Mouse (Mus musculus) frontal cortex, postnatal 36 days (tissue): ENCODE data around the gene Sarnp.

ENCODE experiments used
- DNase-seq, 2 experiments: peaks; one replicate each; pipeline ENCODE4 v3.0.0; 2022; ENCODE audit warnings: low spot score in 2 of 2

The Sarnp gene

GRCm38 (mm10) chr10:128817033-128817432, at the start of gene Sarnp:
Sarnp (plus strand) TSS chr10:128817333.
- DNase-seq = no peak

- no peak for DNase-seq
Measured at GRCm38 (mm10) chr10:128772895-128773294, 44.2 kb upstream of the Sarnp start.

DNA sequence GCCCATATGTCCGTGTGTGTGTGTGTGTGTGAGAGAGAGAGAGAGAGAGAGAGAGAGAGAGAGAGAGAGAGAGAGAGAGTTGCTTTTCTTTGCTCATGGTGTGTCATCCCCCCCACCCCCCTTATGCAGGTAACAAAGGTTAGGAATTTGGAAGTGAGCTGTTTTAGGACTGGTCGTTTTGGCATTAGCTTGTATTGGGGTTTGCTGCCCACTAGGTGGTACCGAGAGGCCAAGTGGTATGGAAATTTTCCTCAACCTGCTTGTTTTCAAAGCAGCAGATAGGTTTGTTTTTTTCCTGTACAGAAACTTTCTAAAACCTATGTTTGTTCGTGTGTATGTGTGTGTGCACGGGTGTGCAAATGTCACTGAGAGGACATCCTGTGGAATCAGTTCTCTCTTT, 43.4 kb upstream of the Sarnp start:
- DNase-seq = no peak

- DNase-seq = no peak
Measured at GRCm38 (mm10) chr10:128778441-128778840, 38.7 kb upstream of the Sarnp start.

GRCm38 (mm10) chr10:128779011-128779795, 37.9 kb upstream of the Sarnp start:
- no peak for DNase-seq

DNA sequence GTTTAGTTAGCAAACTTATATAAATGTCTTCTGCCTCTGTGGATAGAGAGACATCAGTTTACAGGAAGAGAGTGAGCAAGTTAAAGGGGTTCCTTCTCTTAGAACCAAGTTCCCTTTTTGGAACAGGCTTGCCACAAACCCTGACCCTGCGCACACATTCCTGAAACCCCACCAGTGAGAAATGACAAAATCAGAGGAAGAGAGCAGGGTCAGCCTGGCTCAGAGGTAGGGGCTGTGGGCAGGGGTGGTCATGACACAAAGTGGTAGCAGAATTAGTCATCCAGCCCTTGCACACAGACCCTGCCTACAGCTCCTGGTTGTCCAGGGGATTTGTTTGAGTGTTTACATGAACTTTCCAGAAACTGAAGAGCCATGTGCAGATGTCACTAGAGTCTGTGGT, 36.9 kb upstream of the Sarnp start:
- no peak for DNase-seq

- no peak for DNase-seq
Measured at GRCm38 (mm10) chr10:128790398-128791124, 26.6 kb upstream of the Sarnp start, which contains the start of gene Mmp19. Mmp19 (plus strand) TSS chr10:128790910.

GRCm38 (mm10) chr10:128792041-128792440, 25.1 kb upstream of the Sarnp start:
- no peak for DNase-seq

GRCm38 (mm10) chr10:128793258-128793657, 23.9 kb upstream of the Sarnp start:
- no peak for DNase-seq

DNA sequence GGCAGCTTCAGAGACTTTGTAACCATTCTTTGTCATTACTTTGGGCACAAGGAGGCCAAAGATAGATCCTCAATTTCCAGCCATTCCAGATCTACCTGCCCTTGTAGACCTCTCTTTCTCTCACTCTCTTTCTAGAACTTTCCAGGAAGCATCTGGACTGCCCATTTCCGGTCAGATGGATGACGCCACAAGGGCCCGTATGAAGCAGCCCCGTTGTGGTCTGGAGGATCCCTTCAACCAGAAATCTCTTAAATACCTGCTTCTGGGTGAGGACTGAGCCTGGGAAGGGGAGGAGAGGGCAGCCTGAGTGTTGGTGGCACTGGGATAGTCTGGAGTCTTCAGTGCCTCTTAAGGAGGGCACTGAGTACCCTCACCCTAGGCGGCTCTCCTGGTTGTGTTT, 22.7 kb upstream of the Sarnp start:
- no peak for DNase-seq

DNA sequence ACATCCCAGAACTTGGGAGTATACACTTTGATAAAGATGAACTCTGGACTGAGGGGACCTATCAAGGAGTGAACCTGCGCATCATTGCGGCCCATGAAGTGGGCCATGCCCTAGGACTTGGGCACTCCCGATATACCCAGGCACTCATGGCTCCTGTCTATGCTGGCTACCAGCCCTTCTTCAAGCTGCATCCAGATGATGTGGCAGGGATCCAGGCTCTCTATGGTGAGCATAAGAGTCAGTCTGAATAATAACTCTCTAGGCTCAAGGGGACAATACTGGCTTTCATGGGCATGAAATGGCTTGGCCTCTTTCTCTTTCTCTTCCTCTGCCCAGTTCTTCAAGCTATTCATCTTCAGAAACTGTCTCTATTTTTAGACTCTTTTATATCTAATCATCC, 21.6 kb upstream of the Sarnp start:
- no peak for DNase-seq

GRCm38 (mm10) chr10:128798676-128799075, 18.5 kb upstream of the Sarnp start:
- no peak for DNase-seq

GRCm38 (mm10) chr10:128801981-128802495, 15.1 kb upstream of the Sarnp start:
- DNase-seq = no peak

DNA sequence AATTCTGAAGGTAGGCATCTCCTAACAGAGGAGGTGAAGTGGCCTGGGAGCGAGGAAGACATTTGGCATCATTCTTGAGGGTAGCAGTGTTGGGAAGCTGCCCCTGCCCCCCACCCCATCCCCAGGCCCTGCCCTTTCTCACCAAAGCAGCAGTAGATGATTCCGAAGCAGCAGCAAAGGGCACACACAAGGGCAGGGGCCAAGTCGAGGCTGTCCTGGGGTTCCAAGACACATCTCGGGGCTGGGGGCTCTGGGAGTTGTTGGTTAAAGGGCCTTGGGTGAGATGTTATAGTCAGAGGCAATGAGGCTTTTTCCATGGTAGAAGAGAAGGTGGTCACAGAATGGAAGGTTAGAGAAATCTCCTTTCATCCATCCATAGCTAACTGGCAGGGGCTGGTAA, 14.2 kb upstream of the Sarnp start:
- no peak for DNase-seq

DNA sequence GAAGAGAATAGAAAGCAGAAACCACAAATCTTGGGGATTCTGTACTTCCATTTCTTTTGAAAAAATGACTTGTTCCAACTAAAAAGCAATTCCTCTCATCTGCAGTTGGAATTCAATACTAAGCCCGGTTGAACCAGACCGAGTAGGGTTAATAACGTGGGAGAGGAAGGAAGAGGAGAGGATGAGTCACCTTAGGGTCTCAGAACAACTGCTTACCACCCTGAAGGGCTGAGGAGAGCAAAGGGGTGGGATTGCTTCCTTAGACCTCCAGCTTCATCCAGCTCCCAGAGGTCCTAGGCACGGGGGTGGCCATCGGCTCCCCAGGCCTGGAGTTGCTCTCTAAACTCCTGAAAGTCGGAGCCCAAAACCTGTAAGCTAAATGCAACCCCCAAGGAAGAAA, 13.8 kb upstream of the Sarnp start:
- no peak for DNase-seq

DNA sequence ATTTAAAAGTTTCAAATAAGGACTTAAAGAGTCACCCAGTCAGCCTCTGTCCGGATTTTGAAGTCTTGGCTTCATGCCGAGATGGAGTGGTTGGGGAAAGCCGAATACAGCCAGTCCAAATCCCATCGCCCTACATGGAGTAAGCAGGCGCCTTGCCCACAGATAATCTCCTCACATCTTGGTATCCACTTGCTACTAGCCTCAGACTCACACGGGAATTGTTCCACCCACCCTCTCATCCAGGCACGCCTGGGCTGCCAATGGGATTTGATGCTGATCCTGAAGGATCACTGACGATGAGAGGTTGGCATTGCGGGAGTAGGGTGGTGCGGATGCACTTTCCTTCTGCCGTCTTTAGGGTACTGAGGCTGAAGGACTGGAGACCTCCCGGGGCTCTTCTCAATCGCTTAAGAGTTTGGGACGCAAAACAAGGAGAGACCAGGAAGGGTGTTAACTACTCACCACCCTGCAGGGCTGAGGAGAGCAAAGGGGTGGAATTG, 13.3 kb upstream of the Sarnp start, which contains the start of gene Dnajc14:
Gene Dnajc14, plus strand, starts transcription at position 292 of the 500 bp plus-strand sequence.
- peak; percentile 66 to 80 for DNase-seq

DNA sequence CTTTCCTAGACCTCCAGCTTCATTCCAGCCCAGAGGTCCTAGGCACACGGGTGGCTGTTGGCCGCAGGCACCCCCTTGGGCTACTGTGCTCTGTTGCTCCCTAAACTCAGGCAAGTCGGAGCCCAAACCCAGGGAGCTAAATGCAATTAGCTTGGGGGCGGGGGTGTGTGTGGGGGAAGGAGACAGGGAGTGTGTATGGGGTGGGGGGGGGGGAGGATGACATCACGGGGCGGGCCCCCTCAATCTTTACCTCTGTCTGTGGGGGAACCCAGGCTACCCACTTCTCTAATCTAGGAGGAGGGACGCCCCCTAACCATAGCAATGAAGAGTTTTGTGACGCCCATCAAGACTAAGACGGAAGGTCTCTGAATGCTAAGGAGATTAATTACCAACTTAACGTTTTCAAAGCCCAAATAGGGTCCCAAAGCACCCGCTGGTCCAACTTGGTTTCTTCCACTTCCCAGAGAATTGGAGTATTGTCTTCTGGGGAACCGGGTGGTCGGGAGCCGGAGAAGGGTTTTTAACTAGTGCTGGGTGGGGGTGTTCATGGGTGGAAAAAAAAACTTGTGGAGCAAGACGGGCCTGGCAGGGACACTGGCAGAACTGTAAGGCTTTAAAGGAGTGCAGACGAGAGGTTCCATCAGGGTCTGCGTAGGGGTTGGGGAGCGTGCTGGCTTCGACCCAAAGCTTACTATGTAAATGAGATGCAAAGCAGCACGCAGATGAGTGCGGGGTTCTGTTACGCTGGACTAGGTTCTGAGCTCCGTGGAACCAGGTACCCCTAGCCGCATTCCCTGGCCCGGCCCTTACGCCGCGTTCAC, 12.7 kb upstream of the Sarnp start, which contains the start of gene Tmem198b:
Gene Tmem198b, minus strand, starts transcription at position 100 of the 821 bp plus-strand sequence.
- peak; percentile 78 for DNase-seq

DNA sequence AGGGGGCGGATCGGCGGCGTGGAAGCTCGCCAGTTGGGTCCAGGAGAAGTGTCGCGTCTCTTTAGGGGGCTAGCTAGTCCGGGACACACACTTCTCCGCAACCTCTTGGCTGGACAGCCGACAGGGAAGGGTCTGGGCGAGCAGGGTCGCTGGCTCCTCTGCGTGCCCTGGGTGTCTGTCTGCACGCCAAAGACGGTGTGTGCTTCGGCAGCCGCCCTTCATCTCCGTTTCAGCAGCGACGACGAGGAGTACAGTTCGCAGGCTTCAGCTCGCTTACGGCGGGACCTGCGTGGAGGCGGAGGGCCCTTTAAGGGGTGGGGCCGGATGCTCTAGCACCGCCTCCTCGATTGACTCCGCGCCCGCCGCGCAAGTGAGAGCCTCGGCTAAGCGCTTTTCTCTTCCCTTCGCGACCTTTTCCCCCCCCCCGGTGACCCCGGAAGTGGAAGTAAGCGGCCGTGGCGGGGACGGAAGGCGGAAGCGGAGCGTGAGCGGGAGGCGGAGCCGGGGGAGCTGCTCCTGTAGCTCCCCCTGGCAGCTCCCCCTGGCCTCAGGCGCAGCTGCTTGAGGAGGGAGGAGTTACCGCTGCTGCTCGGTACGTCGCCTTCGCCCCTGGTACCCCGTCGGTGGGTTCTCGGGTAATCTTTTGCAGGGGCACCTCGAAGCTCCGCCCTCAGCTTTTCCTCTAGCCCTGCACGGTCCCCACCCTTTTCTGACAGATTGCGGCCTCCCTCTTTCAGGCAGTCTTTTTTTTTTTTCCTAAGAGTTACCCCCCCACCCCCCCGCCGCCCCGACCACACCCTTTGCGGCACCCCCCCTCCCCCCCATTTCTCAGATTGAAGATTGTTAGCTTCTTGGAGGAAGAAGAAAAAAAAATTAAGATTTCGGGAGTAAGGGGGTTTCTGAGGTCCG, 11.8 kb upstream of the Sarnp start:
- peak; percentile 91 to 93 for DNase-seq

- no peak for DNase-seq
Measured at GRCm38 (mm10) chr10:128806086-128806485, 11.0 kb upstream of the Sarnp start.

- no peak for DNase-seq
Measured at GRCm38 (mm10) chr10:128807018-128807417, 10.1 kb upstream of the Sarnp start.

DNA sequence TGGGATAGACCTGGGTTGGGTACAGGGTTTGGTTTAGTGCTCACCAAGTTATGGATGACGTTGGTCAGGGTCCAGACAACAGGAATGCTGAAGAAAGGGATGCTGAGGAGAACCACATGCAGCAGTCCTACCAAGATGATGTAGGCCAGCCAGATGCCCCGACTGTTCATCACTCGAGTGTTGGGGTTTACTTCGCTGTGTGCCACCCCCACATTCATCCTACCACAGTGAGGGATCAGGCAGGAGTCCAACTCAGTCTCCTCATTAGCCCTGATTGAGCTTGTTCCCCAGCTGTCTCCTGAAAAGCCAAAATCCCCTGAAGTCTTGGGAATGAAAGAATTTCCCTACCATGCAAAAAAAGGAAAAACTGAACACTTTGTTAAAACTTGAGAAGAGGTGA, 3.1 kb downstream of the Sarnp start:
- DNase-seq = no peak
